Mouse (Mus musculus) CD8-positive naive resting alpha-beta T cell, adult 2 months (primary cell): ENCODE data around the gene 1110017D15Rik.
"Not testable (repeated sequence)": the region's sequence is repeated elsewhere in the genome, so short reads cannot be mapped to it uniquely, and the experiment has no call there.

Experiments used
- DNase-seq, 2 experiments: peaks; one replicate each; pipeline ENCODE4 v3.0.0; 2022; ENCODE audit warnings: low read depth in 2 of 2, low spot score in 2 of 2

Gene 1110017D15Rik

GRCm38 (mm10) chr4:41481601-41482017 is 35.5 kb downstream of the 1110017D15Rik start:
- no peak for DNase-seq

- DNase-seq: no peak
These were observed 36.9 kb downstream of the 1110017D15Rik start for GRCm38 (mm10) chr4:41480254-41480653.

GRCm38 (mm10) chr4:41479456-41479804 is 37.7 kb downstream of the 1110017D15Rik start:
- no peak for DNase-seq

- no peak for DNase-seq
These were observed 38.2 kb downstream of the 1110017D15Rik start for GRCm38 (mm10) chr4:41478751-41479455.

- DNase-seq: no peak
These were observed 39.4 kb downstream of the 1110017D15Rik start for GRCm38 (mm10) chr4:41477648-41478160.

GRCm38 (mm10) chr4:41471384-41471689 is 45.8 kb downstream of the 1110017D15Rik start:
- no peak for DNase-seq

GRCm38 (mm10) chr4:41470684-41471383 is 46.3 kb downstream of the 1110017D15Rik start:
- DNase-seq: no peak

- no peak for DNase-seq
These were observed 47.0 kb downstream of the 1110017D15Rik start for GRCm38 (mm10) chr4:41470051-41470683.

GRCm38 (mm10) chr4:41469199-41469598 is 47.9 kb downstream of the 1110017D15Rik start:
- DNase-seq: no peak

- DNase-seq: peak in 1 of 2 experiments; percentile 10
These were observed 48.6 kb downstream of the 1110017D15Rik start for GRCm38 (mm10) chr4:41468396-41469080.

GRCm38 (mm10) chr4:41465287-41465665 is 51.9 kb downstream of the 1110017D15Rik start:
- no peak for DNase-seq

- DNase-seq: peak; percentile 95 to 97
These were observed 52.5 kb downstream of the 1110017D15Rik start, which contains the start of the genes Kif24 and Nudt2 for GRCm38 (mm10) chr4:41464345-41465286. TSS of gene Kif24 (minus strand) at chr4:41464887. TSS of gene Nudt2 (plus strand) at chr4:41465151.

- DNase-seq: not testable (repeated sequence)
These were observed 53.9 kb downstream of the 1110017D15Rik start for GRCm38 (mm10) chr4:41463051-41463738.

GRCm38 (mm10) chr4:41460690-41461089 is 56.4 kb downstream of the 1110017D15Rik start:
- DNase-seq: no peak
